Mouse (Mus musculus) forebrain, embryonic 10.5 days (tissue): ENCODE measurements at regions not wholly inside any gene's neighbourhood (a gene's known extent, or its start where the extent isn't known, plus 50 kb on each side); places are given as distances from the start of the nearest gene placed in this dataset.

Source experiments
- DNase-seq: peaks from one replicate; pipeline ENCODE4 v3.0.0-alpha.2; 2017; ENCODE audit warnings: low spot score; ENCODE audit errors: extremely low spot score
- H3K27ac ChIP-seq: fragments of 300-500 bp; sonication (generic); 2 replicates; pipeline ENCODE4 v1.5.1; 2016; ENCODE audit warnings: mild to moderate bottlenecking
- H3K27me3 ChIP-seq: fragments of 300-500 bp; sonication (generic); 2 replicates; pipeline ENCODE4 v1.6.1; 2016; ENCODE audit warnings: mild to moderate bottlenecking; ENCODE audit not compliant: poor library complexity, severe bottlenecking
- H3K36me3 ChIP-seq: fragments of 300-500 bp; sonication (generic); replicated peaks from 2 replicates; pipeline ENCODE4 v1.6.1; 2016; ENCODE audit warnings: mild to moderate bottlenecking, moderate library complexity
- H3K4me1 ChIP-seq: fragments of 300-500 bp; sonication (generic); 2 replicates; pipeline ENCODE4 v1.6.1; 2016
- H3K4me3 ChIP-seq: fragments of 300-500 bp; sonication (generic); 2 replicates; pipeline ENCODE4 v1.5.1; 2016; ENCODE audit warnings: mild to moderate bottlenecking, moderate library complexity
- H3K9me3 ChIP-seq: fragments of 300-500 bp; sonication (generic); 2 replicates; pipeline ENCODE4 v1.6.1; 2016; ENCODE audit warnings: mild to moderate bottlenecking, moderate library complexity
- WGBS: fragments of 180-500 bp; shearing (Covaris S2); methylation state at CpG from one replicate; pipeline ENCODE4 v1.1.7; 2016; 5-methylcytosine and 5-hydroxymethylcytosine counted together

- H3K4me3 ChIP-seq = no peak overlapping the region
- DNase-seq = no peak
- no peaks in the 10 kb centered on the region for H3K9me3 ChIP-seq
- WGBS = 85% methylated on average over 2 of the region's 2 CpGs
- H3K27ac ChIP-seq = no peak overlapping the region
- H3K36me3 ChIP-seq = no peaks in the 10 kb centered on the region
- no peaks in the 10 kb centered on the region for H3K27me3 ChIP-seq
- H3K4me1 ChIP-seq = no peaks in the 10 kb centered on the region
Observed at GRCm38 (mm10) chr5:29142957-29143356, 52.8 kb upstream of the Rnf32 start.

GRCm38 (mm10) chr5:29142502-29142901 is 53.3 kb upstream of the Rnf32 start:
- WGBS = 94% methylated on average over 13 of the region's 13 CpGs
- DNase-seq = no peak

GRCm38 (mm10) chr5:29137481-29137880 is 58.3 kb upstream of the Rnf32 start:
- Histone ChIP-seq H3K27ac (no peak overlapping the region), H3K4me1 (peaks cover under 1% of the 10 kb centered on the region), H3K27me3 (no peaks in the 10 kb centered on the region), H3K36me3 (no peaks in the 10 kb centered on the region), H3K9me3 (no peaks in the 10 kb centered on the region), H3K4me3 (no peak overlapping the region)
- DNase-seq = no peak
- WGBS = 90% methylated on average over 5 of the region's 5 CpGs

More at GRCm38 (mm10) chr5:29142502-29142901, 53.3 kb upstream of the Rnf32 start:
- H3K9me3 ChIP-seq = no peaks in the 10 kb centered on the region
- no peak overlapping the region for H3K27ac ChIP-seq
- H3K27me3 ChIP-seq = no peaks in the 10 kb centered on the region
- H3K36me3 ChIP-seq = no peaks in the 10 kb centered on the region
- no peak overlapping the region for H3K4me3 ChIP-seq
- no peaks in the 10 kb centered on the region for H3K4me1 ChIP-seq

- Histone ChIP-seq H3K27ac (no peak overlapping the region), H3K27me3 (no peaks in the 10 kb centered on the region), H3K36me3 (no peaks in the 10 kb centered on the region), H3K9me3 (no peaks in the 10 kb centered on the region), H3K4me1 (peaks cover 9% of the 10 kb centered on the region), H3K4me3 (no peak overlapping the region)
- WGBS = 21% methylated on average over 3 of the region's 3 CpGs
- DNase-seq = no peak
Observed at GRCm38 (mm10) chr5:29132261-29132660, 63.5 kb upstream of the Rnf32 start.

- 27% methylated on average over 2 of the region's 2 CpGs for WGBS
- H3K4me1 ChIP-seq = peaks cover 9% of the 10 kb centered on the region
- H3K27me3 ChIP-seq = no peaks in the 10 kb centered on the region
- H3K9me3 ChIP-seq = no peaks in the 10 kb centered on the region
- no peak overlapping the region for H3K4me3 ChIP-seq
- no peaks in the 10 kb centered on the region for H3K36me3 ChIP-seq
- no peak overlapping the region for H3K27ac ChIP-seq
- no peak for DNase-seq
Observed at GRCm38 (mm10) chr5:29131762-29132161, 64.0 kb upstream of the Rnf32 start.

- H3K9me3 ChIP-seq = no peaks in the 10 kb centered on the region
- no peak overlapping the region for H3K4me3 ChIP-seq
- 88% methylated on average over 3 of the region's 3 CpGs for WGBS
- H3K4me1 ChIP-seq = peaks cover 9% of the 10 kb centered on the region
- DNase-seq = no peak
- no peaks in the 10 kb centered on the region for H3K27me3 ChIP-seq
- no peaks in the 10 kb centered on the region for H3K36me3 ChIP-seq
- H3K27ac ChIP-seq = no peak overlapping the region
Observed at GRCm38 (mm10) chr5:29129724-29130123, 66.1 kb upstream of the Rnf32 start.

- H3K4me3 ChIP-seq = no peak overlapping the region
- H3K27ac ChIP-seq = no peak overlapping the region
- no peaks in the 10 kb centered on the region for H3K4me1 ChIP-seq
- H3K9me3 ChIP-seq = no peaks in the 10 kb centered on the region
- WGBS = 60% methylated on average over 2 of the region's 2 CpGs
- no peaks in the 10 kb centered on the region for H3K36me3 ChIP-seq
- no peaks in the 10 kb centered on the region for H3K27me3 ChIP-seq
- no peak for DNase-seq
Observed at GRCm38 (mm10) chr5:29116942-29117341, 78.8 kb upstream of the Rnf32 start.

GRCm38 (mm10) chr5:29112531-29112930 is 83.3 kb upstream of the Rnf32 start:
- Histone ChIP-seq H3K4me3 (no peak overlapping the region), H3K27ac (no peak overlapping the region), H3K36me3 (no peaks in the 10 kb centered on the region), H3K4me1 (no peaks in the 10 kb centered on the region), H3K9me3 (no peaks in the 10 kb centered on the region), H3K27me3 (no peaks in the 10 kb centered on the region)
- DNase-seq = no peak

- no peaks in the 10 kb centered on the region for H3K4me1 ChIP-seq
- H3K9me3 ChIP-seq = 0 out of 2 replicates have a peak, but pooled peaks cover 4% of the 10 kb centered on the region
- H3K36me3 ChIP-seq = no peaks in the 10 kb centered on the region
- H3K27me3 ChIP-seq = no peaks in the 10 kb centered on the region
- H3K4me3 ChIP-seq = no peak overlapping the region
- no peak overlapping the region for H3K27ac ChIP-seq
- DNase-seq = no peak
Observed at GRCm38 (mm10) chr5:29107276-29107675, 88.5 kb upstream of the Rnf32 start.

- H3K9me3 ChIP-seq = no peaks in the 10 kb centered on the region
- no peak for DNase-seq
- 90% methylated on average over 1 of the region's 1 CpGs for WGBS
- H3K4me1 ChIP-seq = no peaks in the 10 kb centered on the region
- no peak overlapping the region for H3K27ac ChIP-seq
- no peak overlapping the region for H3K4me3 ChIP-seq
- no peaks in the 10 kb centered on the region for H3K27me3 ChIP-seq
- no peaks in the 10 kb centered on the region for H3K36me3 ChIP-seq
Observed at GRCm38 (mm10) chr5:29083288-29083687, 112.5 kb upstream of the Rnf32 start.

- H3K4me3 ChIP-seq = no peak overlapping the region
- no peak overlapping the region for H3K27ac ChIP-seq
- no peaks in the 10 kb centered on the region for H3K9me3 ChIP-seq
- no peaks in the 10 kb centered on the region for H3K36me3 ChIP-seq
- H3K27me3 ChIP-seq = no peaks in the 10 kb centered on the region
- WGBS = 93% methylated on average over 1 of the region's 1 CpGs
- H3K4me1 ChIP-seq = no peaks in the 10 kb centered on the region
- no peak for DNase-seq
Observed at GRCm38 (mm10) chr5:29054393-29054792, 141.4 kb upstream of the Rnf32 start.

- Histone ChIP-seq H3K4me1 (peaks cover 15% of the 10 kb centered on the region), H3K27me3 (no peaks in the 10 kb centered on the region), H3K4me3 (no peak overlapping the region), H3K36me3 (no peaks in the 10 kb centered on the region), H3K27ac (no peak overlapping the region), H3K9me3 (no peaks in the 10 kb centered on the region)
- 80% methylated on average over 20 of the region's 20 CpGs for WGBS
- no peak for DNase-seq
Observed at GRCm38 (mm10) chr5:29036636-29037035, 159.2 kb upstream of the Rnf32 start.

- 0 out of 2 replicates have a peak overlapping the region, but pooled peaks have one; percentile 12 for H3K27ac ChIP-seq
- no peaks in the 10 kb centered on the region for H3K27me3 ChIP-seq
- no peak overlapping the region for H3K4me3 ChIP-seq
- H3K36me3 ChIP-seq = no peaks in the 10 kb centered on the region
- 70% methylated on average over 4 of the region's 4 CpGs for WGBS
- H3K9me3 ChIP-seq = no peaks in the 10 kb centered on the region
- no peak for DNase-seq
- H3K4me1 ChIP-seq = peaks cover 15% of the 10 kb centered on the region
Observed at GRCm38 (mm10) chr5:29033462-29033997, 162.3 kb upstream of the Rnf32 start.

- Histone ChIP-seq H3K36me3 (no peaks in the 10 kb centered on the region), H3K9me3 (no peaks in the 10 kb centered on the region), H3K27me3 (no peaks in the 10 kb centered on the region), H3K4me1 (peaks cover 15% of the 10 kb centered on the region), H3K4me3 (no peak overlapping the region), H3K27ac (no peak overlapping the region)
- 79% methylated on average over 5 of the region's 5 CpGs for WGBS
- DNase-seq = no peak
Observed at GRCm38 (mm10) chr5:29030525-29030924, 165.3 kb upstream of the Rnf32 start.
